Mouse (Mus musculus): ENCODE results near the gene Cst11.

DNA sequence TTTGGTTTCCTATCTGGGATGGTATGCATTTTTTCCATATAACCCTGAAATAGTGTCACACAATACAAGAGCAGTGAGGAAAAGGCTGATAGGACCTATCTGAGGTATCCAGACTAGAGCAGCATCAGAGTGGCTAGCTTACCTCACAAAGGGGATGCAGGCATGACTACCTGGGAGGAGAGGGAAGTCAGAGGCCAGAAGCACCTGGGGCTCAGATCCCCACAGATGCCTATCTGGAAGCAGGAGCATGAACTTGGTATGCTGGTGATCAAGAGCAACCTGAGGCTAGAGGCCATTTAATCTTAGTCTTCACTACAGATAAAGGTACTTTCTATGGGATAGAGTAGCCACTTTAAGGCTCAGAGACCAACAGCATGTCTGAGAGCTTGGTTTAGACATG, 48.6 kb upstream of the Cst11 start, which contains the start of gene Cst13:
- no peak for TF ChIP-seq POLR2A (IDR thresholded peaks at IDR 0.05; ENCODE audit: borderline replicate concordance, extremely low read depth, insufficient read depth, insufficient read length, poor library complexity, severe bottlenecking)
- no peak for TF ChIP-seq CTCF (IDR thresholded peaks at IDR 0.05; ENCODE audit: borderline replicate concordance, extremely low read depth, insufficient read depth, insufficient read length)
